Mouse (Mus musculus) ES-Bruce4 (cell line): ENCODE measurements around the gene Tcp10a. TPM values are rescaled to one million over a fixed set of nuclear protein-coding genes. Genes with fewer than 3 reads are reported as not detected.
"Not testable (repeated sequence)": the region's sequence is repeated elsewhere in the genome, so short reads cannot be mapped to it uniquely, and the experiment has no call there.

ENCODE experiments used
- H3K27ac ChIP-seq: 2 replicates; pipeline ENCODE4 v1.5.1; 2012; ENCODE audit warnings: low read length, inconsistent platforms; ENCODE audit not compliant: insufficient read depth
- H3K27me3 ChIP-seq: 2 replicates; pipeline ENCODE4 v1.6.1; 2012; ENCODE audit warnings: mild to moderate bottlenecking, low read length, inconsistent platforms; ENCODE audit not compliant: control insufficient read depth, poor library complexity, insufficient read depth, severe bottlenecking
- H3K36me3 ChIP-seq: 2 replicates; pipeline ENCODE4 v1.6.1; 2012; ENCODE audit warnings: inconsistent platforms, mild to moderate bottlenecking, low read length, moderate library complexity; ENCODE audit not compliant: control insufficient read depth, poor library complexity, insufficient read depth, severe bottlenecking
- H3K4me1 ChIP-seq: one replicate; pipeline ENCODE4 v1.8.1; 2011; ENCODE audit warnings: low read length; ENCODE audit not compliant: control insufficient read depth, insufficient read depth
- H3K4me3 ChIP-seq: 2 replicates; pipeline ENCODE4 v1.5.1; 2011; ENCODE audit warnings: low read depth, mild to moderate bottlenecking, low read length
- H3K9ac ChIP-seq: 2 replicates; pipeline ENCODE4 v1.6.1; 2012; ENCODE audit warnings: low read depth, mild to moderate bottlenecking, inconsistent platforms; ENCODE audit not compliant: poor library complexity, severe bottlenecking
- H3K9me3 ChIP-seq: replicated peaks from 2 replicates; pipeline ENCODE4 v1.6.1; 2012; ENCODE audit warnings: mild to moderate bottlenecking, low read length, inconsistent platforms; ENCODE audit not compliant: control insufficient read depth, poor library complexity, insufficient read depth, severe bottlenecking
- polyA plus RNA-seq: library from polyadenylated mRNA; stranded (reverse); fragments of >200 nt; gene quantifications from 2 replicates; pipeline ENCODE4 v1.2.4, GENCODE M21; 2011; ENCODE audit warnings: low read depth; ENCODE audit not compliant: missing spikeins, insufficient read depth, insufficient read length

Gene Tcp10a
- polyA plus RNA-seq, 1 experiment: 0.27 TPM

DNA sequence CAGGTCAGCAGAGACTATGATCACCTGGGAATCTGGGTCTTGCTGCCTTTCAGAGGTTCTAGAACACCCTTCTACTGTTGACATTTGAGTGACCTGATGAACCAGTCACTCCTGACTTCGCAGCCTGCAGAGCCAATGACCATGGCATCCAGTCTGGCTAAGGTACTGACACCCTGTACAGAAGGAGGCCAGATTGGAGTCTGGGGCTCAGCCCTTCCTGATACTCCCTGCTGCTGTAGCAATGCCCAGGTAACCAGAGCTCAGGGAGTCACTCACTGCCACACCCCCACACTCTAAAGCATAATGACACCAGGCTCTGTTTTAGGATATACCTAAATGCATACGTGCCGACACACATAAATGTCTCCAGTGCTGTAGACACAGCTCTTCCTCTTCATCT, 58.3 kb downstream of the Tcp10a start:
- H3K36me3 ChIP-seq, H3K9ac ChIP-seq, H3K4me3 ChIP-seq, H3K9me3 ChIP-seq, H3K27ac ChIP-seq, H3K27me3 ChIP-seq, H3K4me1 ChIP-seq: not testable (repeated sequence)

DNA sequence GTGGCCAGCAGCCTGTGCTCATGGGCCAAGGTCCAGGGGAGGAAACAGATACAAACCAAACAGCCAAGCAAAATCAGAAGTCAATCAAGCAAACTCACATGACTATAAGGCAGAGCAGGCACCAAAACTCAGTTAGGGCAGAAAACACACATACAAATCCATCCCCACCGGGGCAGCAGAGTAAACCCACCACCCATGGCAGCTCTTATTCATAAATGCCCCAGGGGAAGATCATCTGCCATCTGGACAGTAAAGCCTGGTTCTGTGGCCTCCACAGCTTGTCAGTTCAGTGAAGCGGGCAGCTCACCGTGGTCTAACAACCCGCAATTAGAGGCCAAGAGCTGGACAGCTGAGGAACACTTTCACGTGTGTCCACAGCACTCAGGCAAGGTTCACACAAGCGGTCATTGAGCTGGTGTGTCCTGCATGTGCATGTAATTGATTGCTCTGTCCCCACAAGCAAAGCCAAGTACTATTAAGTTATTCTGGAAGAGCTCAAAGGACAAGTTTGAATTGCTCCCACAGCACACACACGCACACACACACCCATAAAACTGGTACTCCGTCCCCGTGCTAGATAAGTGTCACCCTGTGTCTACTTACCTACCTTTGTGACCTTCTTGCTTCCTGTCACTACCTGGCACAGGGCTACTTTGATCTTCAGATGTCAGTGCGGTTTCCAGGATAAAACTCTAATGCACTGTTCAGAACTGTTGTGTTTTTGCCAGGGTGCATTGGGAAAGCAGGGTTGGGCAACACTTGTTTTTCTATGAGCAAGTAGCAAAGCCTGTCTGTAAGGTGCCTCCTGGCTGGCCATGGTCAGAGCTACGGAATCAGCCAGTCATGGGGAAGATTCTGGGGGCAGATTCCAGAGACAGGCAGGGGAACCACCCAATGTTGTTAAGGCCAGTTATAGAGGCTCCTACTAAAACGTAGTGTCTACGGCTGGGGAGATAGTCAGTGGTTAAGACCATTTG, 59.0 kb downstream of the Tcp10a start:
- H3K4me3 ChIP-seq, H3K9me3 ChIP-seq, H3K4me1 ChIP-seq, H3K9ac ChIP-seq, H3K36me3 ChIP-seq, H3K27me3 ChIP-seq, H3K27ac ChIP-seq: not testable (repeated sequence)

DNA sequence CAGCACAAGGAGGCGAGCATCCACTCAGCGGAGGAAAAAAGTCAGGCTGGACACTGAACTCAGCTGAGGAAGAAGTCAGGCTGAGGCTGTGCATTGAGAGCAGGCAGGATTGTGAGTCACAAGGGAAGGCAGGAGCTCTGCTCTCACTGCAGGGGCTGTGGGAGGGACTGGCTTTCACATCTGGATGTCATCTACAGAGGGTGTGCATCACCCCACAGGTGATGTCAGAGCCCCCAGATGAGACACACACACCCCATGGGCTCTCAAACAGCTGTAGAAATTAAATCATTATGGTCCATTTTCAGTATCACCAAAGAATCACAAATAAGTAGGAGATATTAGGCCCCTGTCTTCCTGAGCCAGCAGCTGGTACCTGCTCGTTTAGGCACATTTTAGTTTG, 60.9 kb downstream of the Tcp10a start, which contains the start of gene Unc93a2:
TSS of gene Unc93a2 (minus strand) at position 101 of the 400 bp plus-strand sequence.
- H3K27me3 ChIP-seq, H3K4me3 ChIP-seq, H3K36me3 ChIP-seq, H3K27ac ChIP-seq, H3K9ac ChIP-seq, H3K9me3 ChIP-seq, H3K4me1 ChIP-seq: not testable (repeated sequence)

DNA sequence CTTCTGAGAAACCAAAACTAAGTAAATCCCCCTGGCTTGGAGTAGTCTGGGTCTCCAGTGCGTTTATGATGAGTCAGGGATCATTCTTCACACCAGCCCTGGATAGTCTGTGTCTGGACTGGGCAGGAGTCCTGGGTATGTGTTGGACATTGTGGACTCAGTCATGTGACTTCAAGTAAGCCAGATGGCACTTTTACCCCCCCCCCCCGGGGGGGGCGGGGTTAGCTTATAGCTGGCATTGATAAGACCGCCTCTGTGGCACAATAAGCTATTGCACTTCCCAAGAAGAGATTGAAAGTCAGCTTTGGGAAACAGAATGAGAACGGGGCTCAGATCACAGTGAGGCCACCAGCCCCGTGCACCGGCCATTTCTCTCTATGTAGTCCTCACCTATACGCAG, 61.6 kb downstream of the Tcp10a start:
- not testable (repeated sequence) for H3K27ac ChIP-seq, H3K36me3 ChIP-seq, H3K4me3 ChIP-seq, H3K4me1 ChIP-seq, H3K9me3 ChIP-seq, H3K27me3 ChIP-seq, H3K9ac ChIP-seq

DNA sequence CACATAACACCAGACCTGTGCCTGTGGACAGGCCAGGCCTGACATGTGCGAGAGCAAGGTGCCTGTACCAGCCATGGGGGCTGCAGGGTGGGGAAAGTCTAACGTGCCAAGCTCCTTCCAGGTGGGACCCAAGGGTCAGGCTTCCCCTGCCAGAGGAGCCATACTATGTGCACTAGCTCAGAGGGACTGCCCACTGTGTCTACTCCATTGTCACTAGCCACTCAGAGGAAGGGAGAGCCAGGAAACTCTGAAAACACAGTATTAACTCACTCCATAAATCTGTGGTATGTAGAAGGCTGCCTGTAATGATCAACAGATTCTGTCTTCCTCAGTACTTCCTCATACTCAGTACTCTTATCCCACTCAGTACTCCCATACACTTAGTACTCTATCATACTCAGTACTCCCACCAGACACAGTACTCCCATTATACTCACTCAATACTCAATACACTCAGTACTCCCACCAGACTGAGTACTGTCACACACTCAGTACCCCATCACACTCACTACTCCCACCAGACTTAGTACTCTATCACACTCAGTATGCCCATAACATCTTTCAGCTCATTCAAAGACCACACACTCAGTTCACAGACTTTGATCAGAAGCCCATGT, 64.0 kb downstream of the Tcp10a start:
- H3K27me3 ChIP-seq, H3K4me3 ChIP-seq, H3K27ac ChIP-seq, H3K36me3 ChIP-seq, H3K4me1 ChIP-seq, H3K9me3 ChIP-seq, H3K9ac ChIP-seq: not testable (repeated sequence)

- not testable (repeated sequence) for H3K4me1 ChIP-seq, H3K27ac ChIP-seq, H3K4me3 ChIP-seq, H3K9me3 ChIP-seq, H3K36me3 ChIP-seq, H3K9ac ChIP-seq, H3K27me3 ChIP-seq
These were observed 64.5 kb downstream of the Tcp10a start for GRCm38 (mm10) chr17:7388958-7389356.

GRCm38 (mm10) chr17:7389898-7390297, 65.5 kb downstream of the Tcp10a start:
- not testable (repeated sequence) for H3K36me3 ChIP-seq, H3K4me1 ChIP-seq, H3K9ac ChIP-seq

DNA sequence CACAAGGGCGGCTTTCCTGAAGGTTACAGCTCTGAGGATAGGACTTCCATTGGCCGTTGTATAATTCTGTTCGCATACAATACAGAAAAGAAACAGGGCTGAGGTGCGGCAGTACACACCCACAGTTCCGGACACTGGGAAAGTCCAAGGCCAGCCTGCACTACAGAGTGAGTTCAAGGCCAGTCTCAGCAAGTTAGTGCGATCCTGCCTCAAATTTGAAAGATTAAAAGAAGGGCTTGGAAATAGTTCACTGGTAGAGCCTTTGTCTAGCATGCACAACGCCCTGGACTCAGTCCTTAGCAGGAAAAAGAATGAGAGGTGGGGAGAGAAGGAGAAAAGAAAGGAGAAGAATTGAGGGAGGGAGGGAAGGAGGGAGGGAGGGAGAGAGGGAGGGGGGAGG, 70.7 kb downstream of the Tcp10a start:
- H3K27me3 ChIP-seq, H3K27ac ChIP-seq, H3K36me3 ChIP-seq, H3K9me3 ChIP-seq, H3K4me1 ChIP-seq, H3K4me3 ChIP-seq, H3K9ac ChIP-seq: not testable (repeated sequence)

More at GRCm38 (mm10) chr17:7389898-7390297, 65.5 kb downstream of the Tcp10a start:
- H3K27me3 ChIP-seq, H3K27ac ChIP-seq, H3K9me3 ChIP-seq, H3K4me3 ChIP-seq: not testable (repeated sequence)
